Mouse (Mus musculus) erythroblast, embryonic 14.5 days (primary cell): ENCODE data around the gene Cenpv.

Experiments used
- GATA1 ChIP-seq: IDR thresholded peaks from 2 replicates; pipeline ENCODE4 v1.6.1; 2012; ENCODE audit warnings: low read length, inconsistent platforms, mixed read lengths
- TAL1 ChIP-seq: IDR thresholded peaks from 3 replicates; pipeline ENCODE4 v1.6.1; 2012; ENCODE audit warnings: low read length, inconsistent platforms, mixed read lengths

- TF ChIP-seq TAL1 (no peak), GATA1 (no peak)
Observed at GRCm38 (mm10) chr11:62554934-62555517, 16.0 kb upstream of the Cenpv start.
